Mouse (Mus musculus) G1E (cell line): ENCODE data around the gene Ifit3.

Experiments
- CTCF ChIP-seq: IDR thresholded peaks from 2 replicates; pipeline ENCODE4 v1.5.1; 2012; ENCODE audit warnings: low read depth, low read length, inconsistent platforms, mixed read lengths
- POLR2AphosphoS5 ChIP-seq: IDR thresholded peaks from 2 replicates; pipeline ENCODE4 v1.6.1; 2012; ENCODE audit warnings: low read depth, low read length, inconsistent platforms; ENCODE audit not compliant: insufficient replicate concordance
- TAL1 ChIP-seq: conservative IDR thresholded peaks from 2 replicates; pipeline ENCODE4 v1.6.1; 2012; ENCODE audit warnings: low read depth, low read length, inconsistent platforms, mixed read lengths

- no peak for TF ChIP-seq CTCF
- no peak for TF ChIP-seq TAL1
- no peak for TF ChIP-seq POLR2AphosphoS5
Observed at GRCm38 (mm10) chr19:34633484-34633883, 50.2 kb downstream of the Ifit3 start.
